Mouse (Mus musculus) forebrain, embryonic 10.5 days (tissue): ENCODE measurements at regions not wholly inside any gene's neighbourhood (a gene's known extent, or its start where the extent isn't known, plus 50 kb on each side); places are given as distances from the start of the nearest gene placed in this dataset.

Experiments used
- DNase-seq: peaks from one replicate; pipeline ENCODE4 v3.0.0-alpha.2; 2017; ENCODE audit warnings: low spot score; ENCODE audit errors: extremely low spot score
- H3K27ac ChIP-seq: fragments of 300-500 bp; sonication (generic); 2 replicates; pipeline ENCODE4 v1.5.1; 2016; ENCODE audit warnings: mild to moderate bottlenecking
- H3K27me3 ChIP-seq: fragments of 300-500 bp; sonication (generic); 2 replicates; pipeline ENCODE4 v1.6.1; 2016; ENCODE audit warnings: mild to moderate bottlenecking; ENCODE audit not compliant: poor library complexity, severe bottlenecking
- H3K36me3 ChIP-seq: fragments of 300-500 bp; sonication (generic); replicated peaks from 2 replicates; pipeline ENCODE4 v1.6.1; 2016; ENCODE audit warnings: mild to moderate bottlenecking, moderate library complexity
- H3K4me1 ChIP-seq: fragments of 300-500 bp; sonication (generic); 2 replicates; pipeline ENCODE4 v1.6.1; 2016
- H3K4me3 ChIP-seq: fragments of 300-500 bp; sonication (generic); 2 replicates; pipeline ENCODE4 v1.5.1; 2016; ENCODE audit warnings: mild to moderate bottlenecking, moderate library complexity
- H3K9me3 ChIP-seq: fragments of 300-500 bp; sonication (generic); 2 replicates; pipeline ENCODE4 v1.6.1; 2016; ENCODE audit warnings: mild to moderate bottlenecking, moderate library complexity
- WGBS: fragments of 180-500 bp; shearing (Covaris S2); methylation state at CpG from one replicate; pipeline ENCODE4 v1.1.7; 2016; 5-methylcytosine and 5-hydroxymethylcytosine counted together

DNA sequence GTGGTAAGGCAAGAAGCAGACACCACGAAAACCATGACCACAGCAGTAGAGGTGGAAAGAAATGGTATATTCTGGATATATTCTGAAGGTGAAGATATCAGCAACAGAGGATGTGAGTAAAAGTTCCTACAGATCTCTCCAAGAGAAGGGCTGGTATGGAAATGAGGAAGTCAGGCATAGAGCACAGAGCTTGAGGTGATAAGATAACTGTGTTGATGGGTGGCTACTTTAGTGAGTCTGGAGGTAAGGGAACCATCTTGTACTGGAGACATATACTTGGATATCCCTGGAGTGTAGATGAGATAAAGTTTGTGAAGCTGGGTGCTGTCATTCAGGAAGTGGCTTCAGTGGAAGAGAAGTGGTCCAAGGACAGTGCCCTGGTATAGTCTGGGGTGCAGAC, 85.5 kb upstream of the Bmp4 start:
- H3K36me3 ChIP-seq = no peaks in the 10 kb centered on the region
- no peak overlapping the region for H3K27ac ChIP-seq
- WGBS = 86% methylated on average over 1 of the region's 1 CpGs
- no peaks in the 10 kb centered on the region for H3K27me3 ChIP-seq
- no peaks in the 10 kb centered on the region for H3K4me1 ChIP-seq
- no peak overlapping the region for H3K4me3 ChIP-seq
- no peaks in the 10 kb centered on the region for H3K9me3 ChIP-seq
- DNase-seq = no peak

DNA sequence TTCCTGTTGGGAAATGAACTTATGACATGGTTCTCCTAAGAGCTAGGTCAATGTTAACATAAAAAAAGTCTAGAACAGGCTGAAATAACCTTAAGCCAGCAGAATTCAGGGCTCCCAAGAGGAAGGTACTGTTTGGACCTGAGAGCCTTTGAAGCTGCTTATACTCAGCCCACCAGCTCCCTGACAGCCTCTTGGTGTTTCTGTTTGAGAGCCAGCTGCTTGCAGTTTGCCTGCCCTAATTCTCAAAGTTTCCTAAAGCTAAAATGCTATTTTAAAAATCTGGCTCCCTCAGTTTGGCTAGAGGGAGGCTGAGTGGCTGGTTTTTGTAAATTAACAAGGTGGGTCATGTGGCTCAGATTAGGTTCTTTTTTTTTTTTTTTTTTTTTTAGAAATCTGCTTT, 72.5 kb upstream of the Bmp4 start:
- no peaks in the 10 kb centered on the region for H3K36me3 ChIP-seq
- no peak for DNase-seq
- H3K4me1 ChIP-seq = no peaks in the 10 kb centered on the region
- no peak overlapping the region for H3K27ac ChIP-seq
- no peaks in the 10 kb centered on the region for H3K27me3 ChIP-seq
- no peaks in the 10 kb centered on the region for H3K9me3 ChIP-seq
- no peak overlapping the region for H3K4me3 ChIP-seq

GRCm38 (mm10) chr14:46461960-46462359, 71.5 kb upstream of the Bmp4 start:
- no peak for DNase-seq
- Histone ChIP-seq H3K27me3 (no peaks in the 10 kb centered on the region), H3K9me3 (no peaks in the 10 kb centered on the region), H3K27ac (no peak overlapping the region), H3K4me3 (no peak overlapping the region), H3K36me3 (no peaks in the 10 kb centered on the region), H3K4me1 (no peaks in the 10 kb centered on the region)
- WGBS = 93% methylated on average over 4 of the region's 4 CpGs

DNA sequence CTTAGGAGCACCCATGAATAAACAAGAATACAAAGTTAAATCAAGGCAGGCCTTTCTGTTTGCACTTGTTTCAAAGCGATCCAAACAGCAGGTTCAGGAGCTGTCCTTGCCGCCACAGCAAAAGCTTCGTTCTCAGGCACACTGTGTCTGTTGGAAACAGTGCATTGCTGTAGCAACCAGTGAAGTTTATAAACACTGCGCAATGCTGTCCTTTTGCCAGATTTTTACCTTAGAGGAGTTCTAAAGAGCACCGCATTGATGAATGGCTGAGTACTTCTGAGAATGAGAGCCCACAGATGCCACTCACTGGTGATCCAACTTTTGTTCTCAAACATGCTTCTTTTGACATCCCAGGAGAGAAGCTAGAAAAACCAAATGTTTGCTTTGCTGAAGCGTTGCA, 64.0 kb upstream of the Bmp4 start:
- DNase-seq = no peak
- Histone ChIP-seq H3K27me3 (no peaks in the 10 kb centered on the region), H3K36me3 (no peaks in the 10 kb centered on the region), H3K27ac (no peak overlapping the region), H3K9me3 (no peaks in the 10 kb centered on the region), H3K4me1 (no peaks in the 10 kb centered on the region), H3K4me3 (no peak overlapping the region)
- WGBS = 81% methylated on average over 6 of the region's 6 CpGs

GRCm38 (mm10) chr14:46441696-46442095, 51.2 kb upstream of the Bmp4 start:
- Histone ChIP-seq H3K4me3 (no peak overlapping the region), H3K9me3 (no peaks in the 10 kb centered on the region), H3K27me3 (no peaks in the 10 kb centered on the region), H3K4me1 (peaks cover 5% of the 10 kb centered on the region), H3K36me3 (no peaks in the 10 kb centered on the region), H3K27ac (no peak overlapping the region)
- no peak for DNase-seq
- WGBS = 91% methylated on average over 6 of the region's 6 CpGs
